Mouse (Mus musculus) activated CD4-positive, CD25-positive, alpha-beta regulatory T cell, adult 4 months (primary cell): ENCODE data around the gene Nkx3-2. TPM values are rescaled to one million over a fixed set of nuclear protein-coding genes. Genes with fewer than 3 reads are reported as not detected.

Experiments used
- ATAC-seq: one replicate; pipeline ENCODE4 v1.8.0; 2017
- polyA plus RNA-seq, 2 experiments: library from polyadenylated mRNA; unstranded; fragments of 100-300 nt; shearing (Covaris generic); gene quantifications; one replicate each; pipeline ENCODE4 v1.2.1; 2017

Nkx3-2 gene
- polyA plus RNA-seq = not detected

DNA sequence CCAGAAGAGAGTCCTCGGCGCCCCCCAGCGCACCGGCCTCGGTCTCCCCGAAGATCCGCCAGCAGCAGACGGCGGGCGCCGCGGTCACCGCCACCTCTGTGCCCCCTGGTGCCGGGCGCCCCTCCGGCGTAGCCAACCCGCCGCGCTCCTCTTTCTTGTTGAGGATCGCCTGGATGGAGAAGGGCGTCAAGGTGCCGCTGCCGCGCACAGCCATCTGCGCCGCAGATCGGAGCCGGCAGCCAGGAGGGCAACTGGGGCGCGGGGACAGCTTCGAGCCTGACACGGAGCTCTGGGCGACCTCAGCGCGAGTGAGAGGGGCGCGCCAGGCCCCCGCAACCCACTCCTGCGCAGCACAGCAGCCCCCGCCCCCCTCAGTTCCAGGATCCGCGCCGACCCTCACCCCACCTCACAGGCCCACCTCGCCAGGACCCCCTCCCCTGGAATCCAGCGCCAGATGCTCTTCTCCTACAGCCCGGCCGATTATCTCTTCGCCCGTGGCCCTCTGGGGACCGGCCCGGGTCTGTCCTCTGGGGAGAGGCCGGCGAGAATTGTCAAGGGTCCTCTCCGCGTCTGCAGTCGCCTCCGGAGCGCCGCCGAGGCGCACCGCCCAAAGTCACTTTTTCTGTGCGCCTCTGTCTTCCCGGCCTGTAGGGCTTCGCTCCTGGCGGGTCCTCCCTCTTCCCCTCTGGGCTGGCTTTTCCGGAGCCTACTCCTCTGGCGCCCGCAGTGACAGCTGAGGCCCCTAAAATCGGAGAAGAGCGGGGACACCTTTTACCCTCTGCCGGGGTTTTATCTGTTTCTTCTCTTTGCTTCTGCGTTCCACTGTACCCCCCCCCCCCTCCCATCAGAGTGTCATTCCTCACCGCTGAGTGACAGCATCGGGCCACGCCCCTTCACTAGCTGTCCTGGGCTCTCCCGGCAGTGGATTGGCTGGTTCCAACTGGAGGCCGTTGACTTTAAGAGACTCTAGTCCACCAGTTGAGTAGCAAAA lies at the start of gene Nkx3-2:
Gene Nkx3-2 (minus strand): TSS at position 771 of the 991 bp plus-strand sequence.
- no peak for ATAC-seq

DNA sequence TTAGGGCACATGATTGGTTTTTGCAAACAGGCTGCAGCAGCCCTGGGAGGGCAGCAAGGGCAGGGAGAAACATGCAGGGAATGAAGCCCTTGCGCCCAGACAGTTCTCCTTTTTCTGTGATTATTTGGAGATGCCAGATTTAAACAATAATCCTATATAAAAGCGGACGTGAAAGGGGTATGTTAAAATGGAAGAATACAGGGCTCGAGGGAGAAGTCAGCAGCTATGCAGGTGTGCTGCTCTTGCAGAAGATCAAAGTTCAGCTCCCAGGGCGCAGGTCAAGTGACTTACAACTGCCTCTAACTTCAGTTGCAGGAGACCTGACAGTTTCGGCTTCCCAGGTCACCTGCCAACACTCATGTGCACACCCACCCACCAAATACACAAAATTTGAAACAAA lies 48.2 kb upstream of the Nkx3-2 start:
- ATAC-seq = no peak

DNA sequence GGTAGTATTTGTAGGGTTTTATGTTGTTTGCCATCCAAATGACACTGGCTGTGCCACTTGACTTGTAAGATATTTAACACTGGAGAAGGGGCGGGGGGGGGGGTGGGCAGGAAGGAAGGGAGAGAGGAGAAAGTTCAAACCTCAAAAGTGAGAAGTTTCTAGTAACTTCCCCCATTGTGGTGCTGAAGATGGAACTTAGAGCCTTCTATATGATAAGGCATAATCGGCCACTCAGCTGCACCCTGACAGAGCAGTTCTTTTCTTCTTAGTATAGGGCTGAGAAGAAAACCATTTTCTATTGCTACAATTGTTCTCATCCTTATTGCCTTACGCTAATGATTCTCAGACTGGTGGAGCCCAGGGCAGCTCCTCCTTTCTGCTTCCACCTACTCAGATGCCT lies 47.0 kb upstream of the Nkx3-2 start:
- no peak for ATAC-seq

DNA sequence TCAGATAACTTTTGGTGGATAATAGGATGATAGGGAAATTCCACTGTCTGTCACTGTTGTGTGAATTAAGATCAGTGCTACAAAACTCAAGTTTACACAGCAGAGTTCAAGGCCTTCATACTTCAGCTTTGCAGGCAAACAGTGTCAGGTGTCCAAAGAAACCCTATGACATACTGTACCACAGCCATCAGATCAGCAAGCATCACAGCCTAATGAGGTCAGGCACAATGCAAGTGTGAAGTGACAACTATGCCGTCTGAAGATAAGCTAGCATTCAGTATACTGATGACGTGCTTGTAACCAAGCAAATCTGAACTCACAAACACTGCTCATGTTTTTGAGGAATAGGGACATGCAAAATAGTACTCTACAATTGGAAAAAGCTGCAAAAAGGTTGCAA lies 43.1 kb upstream of the Nkx3-2 start:
- ATAC-seq = no peak

DNA sequence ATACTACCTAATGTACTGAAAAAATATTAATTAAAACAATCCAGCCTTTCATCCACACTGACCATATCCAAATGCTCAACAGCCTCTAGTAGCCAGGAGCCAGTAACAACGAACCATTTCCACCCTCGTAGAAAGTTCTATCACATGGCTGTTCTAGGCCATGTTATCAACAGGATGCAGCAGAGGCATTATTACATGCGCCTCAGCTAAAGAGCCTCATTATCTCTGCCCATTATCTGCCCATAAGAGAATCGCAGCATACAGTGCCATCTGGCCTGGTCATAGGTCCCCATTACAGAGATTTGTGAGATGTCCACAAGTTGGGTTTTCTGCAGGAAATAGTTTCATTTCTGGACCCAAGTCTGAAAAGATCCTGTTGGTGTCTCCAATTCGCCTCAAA lies 41.9 kb upstream of the Nkx3-2 start:
- no peak for ATAC-seq

DNA sequence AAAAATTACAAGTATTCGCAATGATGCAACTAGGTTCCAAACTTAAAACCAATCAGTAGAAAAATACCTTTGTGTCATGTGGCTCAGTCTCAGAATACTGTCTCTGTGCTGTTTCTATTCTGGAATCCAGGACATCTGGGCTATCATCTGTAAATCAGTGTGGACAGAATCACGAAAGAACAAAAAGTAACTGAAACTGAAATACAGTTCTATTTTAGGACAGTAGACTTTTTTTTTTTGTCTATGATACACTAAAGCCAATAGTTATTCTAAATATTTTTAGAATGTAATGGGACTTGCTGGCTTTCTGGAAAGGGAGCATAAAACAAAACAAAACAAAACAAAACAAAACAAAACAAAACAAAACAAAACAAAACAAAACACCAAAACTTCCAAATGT lies 40.8 kb upstream of the Nkx3-2 start:
- ATAC-seq = no peak

DNA sequence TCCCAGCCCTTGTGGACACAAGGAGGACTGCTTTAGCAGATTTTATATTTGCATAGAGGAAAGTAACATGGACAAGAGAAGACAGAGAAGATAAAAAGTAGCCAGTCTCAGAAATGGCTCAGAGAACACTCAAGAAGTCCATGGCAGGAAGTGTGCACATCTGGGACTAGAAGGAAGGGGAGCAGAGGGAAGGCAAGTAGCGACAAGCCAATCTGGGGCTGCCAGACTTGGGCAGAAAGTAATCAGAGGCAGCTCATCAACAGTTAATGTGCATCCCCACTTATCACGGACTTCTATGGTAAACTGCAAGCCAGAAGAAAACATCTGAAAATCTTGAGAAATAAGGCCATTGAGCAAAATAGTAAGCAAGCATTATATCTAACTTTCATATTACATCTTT lies 40.3 kb upstream of the Nkx3-2 start:
- ATAC-seq = no peak

DNA sequence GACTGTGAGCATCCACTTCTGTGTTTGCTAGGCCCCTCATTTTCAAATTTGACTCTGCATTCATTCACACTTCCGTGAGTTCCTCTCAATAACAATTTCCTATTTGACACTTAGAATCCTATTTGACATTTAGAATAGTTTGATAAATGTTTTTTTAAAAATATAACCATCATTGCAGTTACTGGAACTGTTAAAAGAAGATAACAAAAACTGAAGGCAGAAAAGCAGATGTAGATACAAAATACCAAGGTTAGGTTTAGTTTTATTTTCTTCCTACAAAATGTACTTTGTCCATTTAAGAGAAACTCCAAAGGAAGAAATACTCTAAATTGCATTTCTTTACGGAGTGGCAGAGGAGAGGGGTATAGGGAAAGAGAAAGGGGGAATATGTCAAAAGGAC lies 37.3 kb upstream of the Nkx3-2 start:
- no peak for ATAC-seq

DNA sequence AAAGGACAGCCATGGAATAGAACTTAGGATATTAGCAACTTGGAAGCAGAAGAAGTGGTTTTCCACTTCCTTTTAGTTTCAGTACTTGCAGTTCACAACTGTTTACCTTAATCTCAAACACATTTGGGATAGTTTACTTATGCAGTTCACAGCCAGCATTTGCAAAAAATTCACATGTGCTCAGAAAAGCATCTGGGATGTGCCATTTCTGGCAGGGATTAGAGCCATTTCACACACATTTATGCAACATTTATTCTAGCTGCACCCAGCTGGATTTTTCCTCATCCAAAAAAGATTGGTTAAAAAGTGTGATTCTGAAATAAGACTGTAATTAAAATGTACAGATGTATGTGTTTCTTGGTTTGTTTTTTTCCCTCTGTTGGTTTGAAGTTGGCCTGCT lies 30.1 kb upstream of the Nkx3-2 start:
- ATAC-seq = no peak

DNA sequence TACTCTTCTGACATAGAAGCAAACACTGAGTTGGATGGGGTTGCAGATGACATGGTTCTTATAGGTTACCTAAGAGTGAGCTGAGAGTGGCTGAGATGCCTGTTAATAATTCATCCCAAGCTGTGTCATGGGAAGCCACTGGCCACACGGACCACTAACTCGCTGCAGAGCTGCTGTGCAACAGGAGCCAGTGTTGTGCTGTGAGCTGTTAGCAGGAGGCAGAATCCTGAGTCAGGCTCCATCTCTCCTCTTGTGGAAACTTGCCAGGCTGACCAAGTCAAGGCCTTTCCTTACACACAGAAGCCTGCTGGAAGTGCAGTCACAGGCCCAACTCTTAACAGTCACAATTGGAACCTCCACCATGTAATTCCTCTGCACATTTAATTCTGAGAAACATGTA lies 26.2 kb upstream of the Nkx3-2 start:
- no peak for ATAC-seq

DNA sequence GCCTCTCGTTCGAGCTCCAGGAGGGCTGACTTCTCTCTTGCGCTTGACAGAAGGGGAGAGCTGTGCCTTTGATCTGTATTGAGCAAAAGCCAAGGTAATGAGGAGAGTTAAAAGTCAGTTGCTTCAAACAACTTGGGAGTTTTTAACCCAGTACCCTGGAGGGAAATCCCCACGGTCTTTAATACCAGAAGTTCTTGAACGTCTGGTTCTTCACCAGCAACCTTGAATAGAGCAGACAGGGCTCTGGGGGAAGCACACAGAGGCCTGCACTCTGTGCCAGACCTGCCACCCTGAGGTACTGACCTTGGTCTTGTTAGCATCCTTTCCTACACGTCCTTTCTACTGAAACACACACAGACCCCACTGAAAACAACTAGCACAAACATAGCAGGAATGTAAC lies 24.6 kb upstream of the Nkx3-2 start:
- ATAC-seq = peak; percentile 73

DNA sequence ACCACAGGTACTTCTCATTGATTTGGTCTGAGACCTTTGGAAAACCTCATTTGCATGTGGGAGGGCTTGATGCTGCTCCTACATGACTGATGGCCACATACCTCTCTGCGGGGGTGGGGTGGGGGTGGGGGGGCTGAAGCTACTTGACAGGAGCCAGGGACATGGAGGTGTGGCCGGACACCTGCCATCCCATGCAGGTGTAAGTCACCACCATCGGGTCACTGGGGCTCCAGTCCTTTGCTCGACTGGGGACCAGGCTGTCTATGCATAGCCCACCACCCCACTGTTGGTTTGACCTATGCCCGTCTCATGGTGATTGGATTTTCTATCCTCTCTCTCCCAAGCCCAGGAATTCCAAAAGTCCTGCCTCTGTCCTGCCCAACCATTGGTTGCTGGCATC lies 17.6 kb upstream of the Nkx3-2 start:
- ATAC-seq = no peak

DNA sequence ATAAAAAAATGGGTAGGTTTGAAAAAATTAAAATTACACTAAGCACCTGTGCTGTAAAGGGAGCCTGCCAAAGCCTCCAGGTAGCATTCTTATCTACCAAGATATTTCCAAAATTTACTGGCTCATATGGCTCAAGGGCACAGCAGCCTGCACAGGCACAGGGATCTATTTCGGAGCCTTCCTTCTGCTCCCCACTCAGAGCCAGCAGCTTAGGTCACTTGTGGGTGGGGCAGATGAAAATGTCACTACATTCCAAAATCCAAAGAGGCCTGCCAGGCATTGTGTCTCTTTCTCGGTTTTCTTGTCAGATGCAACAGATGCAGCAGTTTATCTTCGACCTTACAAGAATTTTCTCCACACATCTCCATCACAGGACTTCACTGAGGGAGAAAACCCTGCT lies 15.7 kb upstream of the Nkx3-2 start:
- no peak for ATAC-seq

DNA sequence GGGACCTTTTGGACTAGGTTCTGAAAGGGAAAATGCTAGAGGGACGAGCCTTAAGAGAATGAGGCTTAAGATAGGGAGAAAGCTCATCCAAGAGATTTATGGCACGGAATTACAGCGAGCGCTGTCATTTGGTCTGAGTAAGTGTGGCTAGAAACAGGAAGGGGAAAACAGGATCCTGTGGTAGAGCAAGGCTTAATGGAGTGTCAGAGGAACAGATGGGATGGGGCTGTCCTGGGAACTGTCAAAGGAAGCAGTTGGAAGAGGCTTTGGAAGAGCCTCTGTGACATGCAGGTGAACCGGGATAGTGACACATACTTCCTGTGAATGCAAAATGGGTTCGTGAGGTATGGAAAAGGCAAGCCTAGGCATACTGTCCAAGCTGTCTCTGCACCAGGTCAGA lies 11.4 kb upstream of the Nkx3-2 start:
- no peak for ATAC-seq

DNA sequence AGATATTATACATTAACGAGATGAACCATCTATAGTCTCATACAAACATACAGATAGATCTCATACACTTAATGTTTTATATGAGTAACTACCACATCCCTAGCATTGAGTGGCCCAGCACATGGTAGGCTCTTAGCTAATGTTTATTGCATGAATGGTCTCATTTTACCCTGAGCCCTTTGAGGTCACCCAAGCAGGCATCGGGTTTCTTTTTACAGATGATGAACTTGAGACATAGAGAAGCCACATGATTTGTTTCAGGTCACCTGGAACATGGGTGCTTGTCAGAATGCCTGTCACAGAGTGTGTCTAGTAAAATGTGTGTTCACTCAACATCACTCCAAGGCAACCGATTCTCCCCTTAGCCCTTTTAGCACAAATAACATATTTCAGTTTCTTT lies 11.0 kb upstream of the Nkx3-2 start:
- no peak for ATAC-seq

DNA sequence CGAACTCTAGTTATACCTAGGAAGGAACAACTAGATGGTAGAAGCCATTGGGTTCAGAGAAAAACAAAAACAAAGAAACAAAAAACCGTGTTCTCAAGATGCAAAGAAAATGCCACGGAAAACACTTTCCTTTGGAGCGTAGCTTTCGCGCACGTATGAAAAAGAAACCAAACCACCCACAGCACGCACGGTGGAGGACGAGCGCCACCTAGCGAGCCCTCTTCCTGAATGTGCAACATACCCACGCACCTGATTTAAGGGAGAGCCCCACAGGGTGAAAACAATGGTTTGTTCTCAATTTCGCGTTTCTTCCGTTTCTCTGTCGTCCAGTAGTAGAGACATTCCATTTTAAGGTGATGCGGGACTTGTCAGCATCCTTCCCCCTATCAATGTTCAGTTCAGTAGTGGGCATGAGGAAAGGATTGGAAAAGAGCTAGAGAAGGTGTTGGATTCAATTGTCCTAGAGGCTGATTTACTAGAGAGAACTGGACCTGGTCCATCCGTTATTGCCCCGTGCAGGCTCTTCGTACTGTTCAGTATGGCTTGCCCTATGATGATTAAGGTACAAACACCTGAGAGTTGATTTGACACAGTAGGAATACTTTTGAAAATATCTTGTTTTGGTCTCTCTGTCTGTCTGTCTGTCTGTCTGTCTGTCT lies 4.2 kb upstream of the Nkx3-2 start:
- ATAC-seq = peak; percentile 97

DNA sequence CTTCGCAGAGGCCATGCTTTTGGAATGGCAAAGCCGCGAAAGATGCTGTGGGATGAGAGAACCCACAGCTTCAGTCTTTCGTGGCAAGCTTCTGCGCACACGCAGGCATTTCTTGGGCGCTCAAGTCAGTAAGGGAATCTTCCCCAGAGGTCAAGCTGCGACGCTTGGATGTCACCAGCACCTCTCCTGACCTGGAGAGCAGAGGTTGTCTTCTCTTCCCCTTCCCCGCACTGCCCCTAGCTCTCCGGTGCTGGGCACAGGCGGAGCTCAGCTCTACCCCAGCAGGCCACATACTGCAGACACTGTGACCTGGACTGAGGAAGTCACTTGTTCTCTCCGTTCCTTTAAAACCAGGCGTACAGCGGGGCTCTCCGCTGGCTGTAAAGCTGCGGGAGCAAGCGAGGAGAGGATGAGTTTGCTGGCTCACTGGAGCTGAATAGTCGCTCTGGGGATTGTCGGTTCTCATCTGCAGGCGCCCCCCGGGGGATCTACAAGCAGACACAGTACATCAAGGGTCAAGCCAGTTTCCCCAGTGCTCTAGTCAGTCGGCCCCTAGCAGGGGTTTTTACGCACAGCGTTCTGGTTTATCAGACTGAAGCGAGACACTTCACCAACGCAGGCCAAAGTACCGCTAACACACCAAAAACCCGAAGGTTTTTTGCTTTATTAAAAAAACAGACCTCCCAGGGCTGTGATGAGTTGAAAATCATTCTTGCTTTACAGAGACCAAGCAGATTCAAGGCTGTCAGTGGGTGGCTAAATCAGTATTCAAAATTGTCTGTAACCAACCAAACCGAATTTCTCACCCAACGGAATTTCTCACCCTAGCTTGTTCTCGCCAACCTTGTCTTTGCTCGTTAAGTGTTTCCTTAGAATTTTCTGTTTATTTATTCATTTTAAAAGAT lies 3.2 kb upstream of the Nkx3-2 start:
- ATAC-seq = no peak

DNA sequence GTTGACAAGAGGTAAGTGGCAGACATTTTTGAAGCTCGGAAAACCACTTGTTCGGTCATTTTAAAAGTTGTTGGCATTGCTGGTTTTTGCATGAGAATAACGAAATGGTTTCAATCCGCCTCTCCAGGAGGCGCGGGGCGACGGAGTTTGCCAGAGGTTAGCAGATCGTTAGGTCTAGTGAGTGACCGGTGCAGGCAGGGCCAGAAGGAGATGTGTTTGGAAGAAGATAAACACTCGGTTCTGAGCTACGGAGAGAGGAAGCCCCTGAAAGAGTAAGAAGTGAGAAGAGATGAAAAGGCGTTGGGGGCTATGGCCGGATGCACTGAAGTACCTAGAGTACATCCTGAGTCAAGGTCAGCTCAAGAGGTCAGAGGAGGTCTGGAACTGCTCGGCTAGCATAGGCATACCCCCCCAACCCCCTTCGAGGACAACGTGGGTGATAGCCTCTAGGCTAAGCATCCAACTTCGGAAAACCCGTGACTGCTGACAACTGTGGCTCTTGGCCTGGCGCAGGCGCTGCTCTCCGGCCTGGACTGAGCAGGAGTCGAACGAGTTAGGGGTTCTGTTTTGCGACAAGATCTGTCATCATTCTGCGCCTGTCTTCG lies 2.2 kb upstream of the Nkx3-2 start:
- no peak for ATAC-seq

DNA sequence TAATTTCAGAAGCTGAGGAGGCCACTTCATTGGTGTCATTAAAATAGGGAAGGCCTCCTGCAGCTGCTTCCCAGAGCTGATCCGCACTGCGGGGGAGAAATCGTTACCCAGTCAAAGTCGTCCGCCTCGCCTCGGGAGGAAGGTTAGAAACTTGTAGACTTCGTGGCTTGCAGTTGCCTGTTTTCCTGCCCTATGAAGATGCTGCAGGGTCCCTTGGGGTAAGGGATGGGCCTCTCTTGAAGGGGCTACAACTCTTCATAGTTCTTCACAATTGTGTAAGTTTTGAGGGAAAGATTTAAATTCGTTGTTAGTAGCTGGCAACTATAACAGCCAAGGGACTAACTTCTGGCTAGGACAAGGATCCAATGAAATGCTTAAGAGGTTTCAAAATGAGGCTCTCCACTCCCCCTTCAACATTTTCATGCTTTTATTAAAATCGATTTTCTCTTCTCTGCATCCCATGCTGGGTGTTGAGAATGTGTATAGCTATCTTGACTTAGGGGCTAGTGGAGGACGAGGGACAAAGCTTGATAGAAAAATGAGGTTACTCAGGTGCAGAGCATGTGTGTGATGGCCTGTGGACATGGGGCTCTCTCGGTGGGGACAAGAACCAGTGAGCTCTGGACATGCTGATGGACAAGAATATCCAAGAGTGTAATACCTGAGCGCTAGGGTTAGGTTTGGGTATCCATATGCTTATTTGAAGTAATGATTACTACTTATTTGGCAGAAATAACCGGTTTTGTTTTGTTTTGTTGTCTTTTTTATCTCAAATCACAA lies 1.5 kb upstream of the Nkx3-2 start:
- ATAC-seq = no peak

DNA sequence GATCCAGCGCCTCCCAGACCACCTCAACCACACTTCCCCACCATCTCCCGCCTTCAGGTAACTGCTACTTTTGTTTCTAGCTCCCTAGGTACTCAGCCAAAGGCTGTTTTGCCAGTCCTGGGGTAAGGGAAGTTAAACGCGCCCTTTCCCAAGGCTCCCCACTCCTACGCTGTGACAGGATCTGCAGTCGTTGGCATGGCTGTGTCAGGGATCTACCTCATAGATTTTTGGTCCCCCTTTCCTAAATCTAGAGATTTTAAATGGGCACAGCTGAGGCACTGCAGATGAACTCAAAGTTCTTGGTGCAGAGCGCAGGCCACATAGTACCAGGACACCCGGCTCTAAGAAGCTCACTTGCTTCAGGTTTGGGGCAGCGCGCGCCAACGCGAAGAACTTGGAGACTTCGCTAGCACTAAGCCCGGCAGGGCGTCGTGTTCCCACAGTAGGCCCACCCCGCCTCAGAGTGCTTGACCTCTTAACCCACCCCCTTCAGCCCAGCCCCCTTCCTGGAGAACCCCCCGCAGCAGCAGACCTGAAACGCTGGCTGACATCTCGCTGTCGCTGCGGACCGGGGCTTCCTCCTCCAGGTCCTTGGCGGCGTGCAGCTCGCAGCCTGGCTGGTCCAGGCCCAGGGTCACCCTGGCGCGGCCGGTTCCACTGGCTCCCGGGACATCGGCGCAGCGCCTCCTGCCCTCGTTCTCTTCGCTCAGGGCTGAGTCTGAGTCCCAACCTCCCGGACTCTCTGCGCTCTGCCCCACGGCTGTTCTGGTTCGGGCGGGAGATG lies 1.2 kb downstream of the Nkx3-2 start:
- ATAC-seq = no peak
